Mouse (Mus musculus): ENCODE data around the gene Dio3. TPM values are rescaled to one million over a fixed set of nuclear protein-coding genes. Genes with fewer than 3 reads are reported as not detected.

Gene Dio3
- total RNA-seq, 2 experiments from 2014 or later = not detected

DNA sequence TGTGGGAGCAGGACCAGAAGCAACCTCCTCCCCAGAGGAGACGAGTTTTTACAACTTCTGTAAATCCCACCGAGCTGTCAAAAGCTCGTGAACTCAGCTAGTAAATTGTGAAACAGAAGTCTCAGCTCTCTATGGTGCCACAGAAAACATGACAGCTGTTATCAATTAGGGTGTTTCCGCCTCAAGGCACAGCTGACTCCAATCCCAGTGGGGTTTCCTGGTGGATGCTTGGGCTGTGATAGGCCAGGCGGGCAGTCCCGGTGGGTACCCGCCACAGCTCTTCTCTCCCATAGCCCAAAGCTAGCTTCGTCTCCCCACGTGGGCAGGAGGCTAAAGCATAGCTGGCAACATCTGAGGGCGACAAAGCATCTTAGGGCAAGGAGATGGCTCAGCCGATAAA, 19.8 kb downstream of the Dio3 start:
- intact Hi-C loops (cut with DNase I) = no loop called here

GRCm38 (mm10) chr12:110319696-110320095, 40.8 kb downstream of the Dio3 start:
- intact Hi-C loops (cut with DNase I) = no loop called here
- DNase-seq = no peak

More for the DNA sequence above, 19.8 kb downstream of the Dio3 start:
- DNase-seq = no peak

Small RNA genes within 50 kb of the gene (microRNA-seq; reads per million reads assigned to microRNA genes)
- gene Mir1247 = 0 reads per million in 2 experiments

Other genes starting within 250 kb of the Dio3 start
- gene Ppp2r5c, start 168.1 kb downstream of the Dio3 start, total RNA-seq (2021) = 100 to 1,000 TPM; 112 to 124 TPM

Data from heart, postnatal 10 days (tissue).